Mouse (Mus musculus) T-helper 17 cell (primary cell): ENCODE measurements at regions not wholly inside any gene's neighbourhood (a gene's known extent, or its start where the extent isn't known, plus 50 kb on each side); places are given as distances from the start of the nearest gene placed in this dataset.

Source experiments
- in situ Hi-C, 2 experiments: fragments of 300-600 bp; cut with MboI, MseI; formaldehyde crosslinking; loops; 1 replicate in 1 of 2; 2 replicates in 1 of 2; pipeline ENCODE4 v1.15.1; 2025; ENCODE audit warnings: high pct_unique_total_duplicates in 2 of 2

- in situ Hi-C loops: no loop called here
These were observed 987.0 kb downstream of the Cdh9 start for GRCm38 (mm10) chr15:17715584-17715983.

GRCm38 (mm10) chr15:17730651-17731050, 1002.1 kb downstream of the Cdh9 start:
- in situ Hi-C loops: no loop called here

- in situ Hi-C loops: no loop called here
These were observed 1041.7 kb downstream of the Cdh9 start for GRCm38 (mm10) chr15:17770225-17770677.

GRCm38 (mm10) chr15:17779788-17780187, 1039.0 kb upstream of the Cdh10 start:
- in situ Hi-C loops: no loop called here

GRCm38 (mm10) chr15:17783368-17783767, 1035.4 kb upstream of the Cdh10 start:
- in situ Hi-C loops: no loop called here

DNA sequence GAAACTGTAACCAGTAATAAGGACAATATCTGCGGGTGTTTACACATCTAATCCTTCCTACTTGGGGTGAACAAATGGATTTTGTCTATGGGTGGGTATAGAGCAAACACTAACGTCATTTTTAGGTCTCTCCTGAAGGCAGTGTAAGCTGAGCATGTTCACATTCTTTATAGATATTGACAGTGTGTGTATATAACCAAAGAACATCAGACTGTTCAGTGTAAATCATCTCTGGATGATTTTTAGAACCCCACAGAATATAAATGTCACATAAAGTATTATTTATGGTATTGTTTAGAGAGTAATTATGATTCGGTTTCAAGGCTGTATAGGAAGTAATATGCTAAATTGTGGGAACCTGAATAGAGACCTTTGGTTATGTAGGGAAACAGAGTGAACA, 1021.2 kb upstream of the Cdh10 start:
- in situ Hi-C loops: no loop called here

DNA sequence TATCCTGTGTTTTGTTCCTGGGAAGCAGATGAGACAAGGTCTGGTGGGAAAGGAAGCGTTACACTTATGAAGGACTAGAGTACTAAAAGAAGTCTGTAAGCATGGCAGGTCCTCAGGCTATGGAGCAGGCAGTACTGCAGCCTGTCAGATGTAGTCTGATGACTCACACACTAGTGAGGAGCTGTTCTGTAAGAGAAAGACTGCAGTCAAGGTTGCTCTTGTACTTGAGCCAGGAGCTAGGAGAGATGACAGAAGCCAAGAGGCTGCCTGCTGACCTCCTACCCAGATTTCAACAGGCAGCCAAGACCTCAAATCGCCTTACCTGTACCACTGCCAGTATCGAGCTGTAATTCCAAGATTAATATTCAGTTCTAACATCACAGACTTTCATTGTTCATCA, 1017.3 kb upstream of the Cdh10 start:
- in situ Hi-C loops: no loop called here

GRCm38 (mm10) chr15:17803107-17803506, 1015.6 kb upstream of the Cdh10 start:
- in situ Hi-C loops: no loop called here

DNA sequence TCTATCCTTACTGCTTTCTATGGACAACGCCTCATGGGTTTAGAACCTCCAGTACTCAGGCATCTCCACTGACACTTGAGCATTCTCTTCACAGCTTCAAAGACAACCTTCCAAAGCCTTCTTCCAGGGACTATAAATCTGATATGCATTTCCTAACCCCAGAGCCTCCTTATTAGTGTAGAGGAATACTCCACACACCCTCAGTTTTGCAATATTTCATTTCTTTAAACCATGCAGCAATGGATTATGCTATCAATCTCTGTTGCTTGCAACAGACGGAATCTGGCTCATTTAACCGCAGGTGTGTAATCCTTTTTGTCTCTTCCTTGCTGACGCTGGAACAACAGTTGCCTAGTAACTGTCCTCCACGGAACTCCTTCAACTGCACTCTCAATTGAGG, 988.4 kb upstream of the Cdh10 start:
- in situ Hi-C loops: no loop called here

DNA sequence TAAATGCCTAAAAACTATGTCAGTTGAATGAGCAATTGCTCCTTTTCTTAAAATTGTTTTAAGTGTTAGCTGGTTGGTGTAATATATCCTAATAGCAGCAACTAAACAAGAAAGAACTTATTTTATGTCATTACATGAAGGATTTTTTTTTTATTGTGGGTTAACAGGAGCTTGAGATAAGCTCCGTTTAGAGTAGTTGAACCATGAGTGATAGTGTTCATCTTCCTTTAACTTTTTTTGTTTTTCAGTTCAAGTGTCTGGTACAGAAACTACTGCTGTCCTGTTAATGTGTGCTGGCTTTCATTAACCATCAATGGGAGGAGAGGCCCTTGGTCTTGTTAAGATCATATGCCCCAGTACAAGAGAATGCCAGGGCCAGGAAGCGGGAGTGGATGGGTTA, 986.8 kb upstream of the Cdh10 start:
- in situ Hi-C loops: no loop called here

DNA sequence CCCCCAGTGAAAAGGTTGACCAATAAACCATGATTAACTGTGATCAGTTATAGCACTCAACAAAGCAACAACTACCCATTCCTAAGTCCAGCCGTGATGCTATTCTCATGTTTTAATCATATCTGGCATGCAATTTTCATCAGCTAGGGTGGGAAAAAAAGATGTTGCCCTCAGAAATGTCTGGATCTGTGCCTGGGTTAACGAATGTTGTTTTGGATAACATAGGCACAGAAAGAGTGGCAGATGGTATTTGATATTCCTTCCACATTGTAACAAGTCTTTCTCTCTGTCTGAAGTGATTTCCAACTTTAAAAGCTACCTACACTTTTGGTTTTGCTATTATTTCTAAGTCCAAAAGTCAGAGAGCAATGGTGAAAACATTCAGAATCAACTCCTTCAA, 938.6 kb upstream of the Cdh10 start:
- in situ Hi-C loops: no loop called here

DNA sequence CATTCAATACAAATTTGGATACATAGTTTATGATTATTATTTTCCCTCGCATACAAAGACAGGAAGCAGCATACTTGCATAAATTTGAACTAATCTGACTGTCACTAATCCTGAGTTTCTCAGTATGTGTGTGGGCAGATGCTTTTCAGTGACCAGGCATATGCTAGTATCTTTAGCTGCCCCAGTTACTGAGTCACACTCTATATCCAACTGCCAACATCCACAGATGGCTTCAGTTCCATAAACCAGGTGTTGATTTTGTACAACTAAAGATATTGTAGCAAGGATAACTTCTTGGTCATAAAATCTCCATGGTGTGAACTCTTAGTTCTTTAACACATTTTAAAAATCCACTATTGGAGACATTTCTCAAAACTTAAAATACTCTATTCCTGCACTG, 929.4 kb upstream of the Cdh10 start:
- in situ Hi-C loops: no loop called here

DNA sequence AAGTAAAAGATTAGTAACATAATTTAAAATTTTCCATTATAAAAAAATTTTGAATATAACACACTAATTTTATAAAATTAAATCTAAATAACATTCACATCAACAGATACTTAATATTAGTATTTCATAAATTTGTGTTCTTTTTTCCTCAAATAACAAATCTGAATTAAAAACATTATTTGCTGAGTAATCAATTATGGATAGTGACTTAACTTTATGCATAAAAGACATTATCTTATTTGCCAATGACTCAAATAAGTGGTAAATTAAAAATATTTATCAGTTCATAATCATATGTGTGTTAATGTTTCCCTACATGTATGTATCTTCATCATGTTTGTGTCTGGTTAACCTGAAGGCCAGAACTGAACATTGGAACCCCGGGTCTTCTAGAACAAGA, 918.7 kb upstream of the Cdh10 start:
- in situ Hi-C loops: no loop called here

GRCm38 (mm10) chr15:17912241-17912640, 906.5 kb upstream of the Cdh10 start:
- in situ Hi-C loops: no loop called here

- in situ Hi-C loops: loop anchor here in 1 of 2 experiments (25.0 kb wide), 1 partner anchor 1045 kb away; no protein-coding TSS in a partner anchor
These were observed 886.2 kb upstream of the Cdh10 start for GRCm38 (mm10) chr15:17932573-17932972.

DNA sequence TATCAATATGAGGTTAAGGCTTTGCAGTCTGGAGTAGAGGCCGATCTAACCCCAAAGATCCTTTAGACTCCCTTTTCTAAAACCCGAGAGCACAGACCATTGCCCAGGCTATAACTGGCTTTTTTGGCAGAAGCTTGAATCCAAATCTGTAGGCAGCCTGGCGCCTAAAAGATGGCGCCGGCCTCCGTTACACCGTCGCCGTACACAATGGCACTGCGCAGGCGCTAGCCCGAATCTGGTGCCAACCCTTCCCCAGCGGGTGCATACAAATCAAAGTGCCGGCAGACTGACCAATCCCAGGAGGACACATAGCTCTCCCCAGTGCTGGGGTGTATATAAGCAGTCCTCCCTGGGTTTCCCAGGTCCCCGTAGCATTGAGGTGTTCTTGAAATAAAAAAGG, 884.9 kb upstream of the Cdh10 start:
- in situ Hi-C loops: loop anchor here in 1 of 2 experiments (25.0 kb wide), 1 partner anchor 1047 kb away; no protein-coding TSS in a partner anchor

- in situ Hi-C loops: loop anchor here in 1 of 2 experiments (25.0 kb wide), 1 partner anchor 1048 kb away; no protein-coding TSS in a partner anchor
These were observed 883.3 kb upstream of the Cdh10 start for GRCm38 (mm10) chr15:17935473-17935872.

- in situ Hi-C loops: no loop called here
These were observed 856.0 kb upstream of the Cdh10 start for GRCm38 (mm10) chr15:17962778-17963177.

DNA sequence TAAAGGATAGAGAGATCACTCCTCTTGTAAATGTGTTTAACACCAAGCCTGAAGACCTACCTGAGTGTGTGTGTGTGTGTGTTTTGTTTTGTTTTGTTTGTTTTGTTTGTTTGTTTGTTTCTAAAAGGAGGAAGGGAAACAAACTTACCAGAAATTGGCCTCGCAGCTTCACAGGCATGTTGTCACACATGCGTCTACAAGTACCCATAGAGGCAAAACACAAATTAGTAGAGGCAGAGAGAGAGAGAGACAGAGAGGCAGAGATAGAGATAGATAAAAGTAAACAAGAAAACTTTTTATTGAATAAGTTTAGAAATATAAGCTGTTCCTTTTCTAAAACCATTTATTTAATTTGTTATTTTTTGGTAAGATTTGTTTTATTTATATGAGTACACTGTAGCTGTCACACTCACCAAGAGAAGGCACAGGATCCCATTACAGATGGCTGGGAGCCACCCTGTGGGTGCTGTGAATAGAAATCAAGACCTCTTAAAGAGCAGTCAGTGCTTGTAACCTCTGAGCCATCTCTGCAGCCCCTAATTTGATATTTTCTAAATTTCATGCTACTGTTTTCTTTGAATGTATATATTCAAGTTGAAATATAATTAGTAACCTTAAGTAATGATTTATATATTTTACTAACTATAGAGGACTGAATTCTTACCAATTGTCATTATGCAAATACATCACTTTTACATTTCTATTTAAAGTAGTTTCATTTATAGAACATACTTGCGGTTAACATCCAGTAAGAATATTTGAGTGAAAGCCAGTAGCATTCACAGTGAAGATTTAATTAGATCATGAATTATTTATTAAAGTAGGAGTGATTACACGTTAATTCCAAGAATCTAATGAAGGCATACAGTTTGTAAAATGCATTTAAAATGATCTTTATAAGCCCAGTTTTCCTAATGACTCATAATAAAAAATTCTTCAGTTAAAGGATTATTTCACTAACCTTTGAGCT, 855.2 kb upstream of the Cdh10 start:
- in situ Hi-C loops: no loop called here

GRCm38 (mm10) chr15:17987763-17988162, 831.0 kb upstream of the Cdh10 start:
- in situ Hi-C loops: no loop called here

DNA sequence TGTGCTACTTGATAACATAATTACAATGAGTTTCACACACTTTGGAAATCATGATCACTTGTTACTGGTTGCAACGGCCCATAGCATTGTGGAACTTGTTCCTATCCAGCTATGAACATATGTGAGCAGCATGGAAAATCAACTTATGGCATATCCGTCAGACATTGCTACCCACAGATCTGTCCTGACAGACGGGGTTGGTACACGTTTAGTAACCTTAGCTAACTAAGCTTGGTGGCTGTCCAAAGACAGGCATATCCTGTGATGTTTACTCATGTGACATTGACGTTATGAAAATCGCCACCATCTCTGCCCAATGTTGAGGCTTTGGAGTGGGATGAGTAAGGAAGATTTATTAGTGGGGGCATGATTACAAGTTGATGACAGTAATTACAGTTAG, 786.1 kb upstream of the Cdh10 start:
- in situ Hi-C loops: no loop called here

DNA sequence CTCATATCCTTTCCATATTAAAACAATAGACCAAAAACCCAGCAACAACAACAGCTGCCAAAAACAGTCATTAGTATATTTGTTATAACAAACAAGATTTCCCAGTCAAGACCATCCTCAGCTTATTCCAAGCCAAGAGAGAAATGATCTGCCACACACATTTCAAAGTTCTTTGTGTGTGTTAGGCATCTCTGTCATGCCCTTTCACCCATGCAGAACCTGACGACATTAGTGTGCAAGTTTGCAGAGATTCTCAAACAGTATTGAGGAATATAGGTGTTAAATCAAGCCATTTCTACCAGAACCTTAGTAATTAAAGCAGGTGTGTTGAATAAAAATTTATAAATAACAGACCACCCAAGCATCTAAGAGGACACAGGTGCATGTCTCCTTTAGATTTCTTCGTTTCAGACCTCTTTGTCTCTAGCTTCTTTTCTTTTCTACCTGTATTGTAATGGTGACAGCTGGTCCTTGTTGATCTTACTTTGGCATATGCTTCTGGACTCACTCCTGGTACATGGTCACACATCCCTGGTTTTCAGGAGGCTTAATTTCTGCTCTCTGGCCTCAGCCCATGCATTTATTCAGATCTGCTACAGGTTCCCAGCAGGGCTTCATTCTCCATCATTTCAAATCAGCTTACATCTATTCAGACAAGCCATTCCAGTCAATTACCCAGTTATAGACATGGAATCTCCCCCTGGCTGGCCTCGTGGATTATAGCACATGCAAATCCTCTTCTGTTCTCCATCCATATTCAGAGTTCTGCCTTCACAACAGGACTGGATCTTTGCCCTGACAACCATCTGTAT, 766.3 kb upstream of the Cdh10 start:
- in situ Hi-C loops: no loop called here
